Mouse (Mus musculus) hindbrain, embryonic 14.5 days (tissue): ENCODE data around the gene Gorasp2. TPM values are rescaled to one million over a fixed set of nuclear protein-coding genes. Genes with fewer than 3 reads are reported as not detected.
A peak's percentile ranks its signal among the peaks of the same experiment; 100 is the strongest.

Experiments used
- ATAC-seq: fragments of 200-750 bp; cut with Nextera tagmentation; 2 replicates; pipeline ENCODE4 v1.8.0; 2017; ENCODE audit warnings: moderate number of reproducible peaks, mild to moderate bottlenecking, moderate TSS enrichment, moderate library complexity; ENCODE audit not compliant: low FRiP score
- DNase-seq: peaks from one replicate; pipeline ENCODE4 v3.0.0-alpha.2; 2015; ENCODE audit warnings: low spot score
- H3K27ac ChIP-seq: fragments of 300-500 bp; sonication (generic); 2 replicates; pipeline ENCODE4 v1.5.1; 2014; ENCODE audit warnings: mild to moderate bottlenecking, moderate library complexity
- H3K27me3 ChIP-seq: fragments of 300-500 bp; sonication (generic); 2 replicates; pipeline ENCODE4 v1.6.1; 2014; ENCODE audit warnings: mild to moderate bottlenecking, low read length, mixed read lengths; ENCODE audit not compliant: control insufficient read depth, insufficient read depth
- H3K36me3 ChIP-seq: fragments of 300-500 bp; sonication (generic); replicated peaks from 2 replicates; pipeline ENCODE4 v1.6.1; 2014; ENCODE audit not compliant: control insufficient read depth, insufficient read depth
- H3K4me1 ChIP-seq: fragments of 300-500 bp; sonication (generic); replicated peaks from 2 replicates; pipeline ENCODE4 v1.6.1; 2014; ENCODE audit warnings: antibody characterized with exemption, low read length, mixed read lengths; ENCODE audit not compliant: control insufficient read depth, insufficient read depth
- H3K4me2 ChIP-seq: fragments of 300-500 bp; sonication (generic); replicated peaks from 2 replicates; pipeline ENCODE4 v1.6.1; 2014; ENCODE audit warnings: mild to moderate bottlenecking, moderate library complexity
- H3K4me3 ChIP-seq: fragments of 300-500 bp; sonication (generic); replicated peaks from 2 replicates; pipeline ENCODE4 v1.5.1; 2014; ENCODE audit warnings: mild to moderate bottlenecking, low read length
- H3K9ac ChIP-seq: fragments of 300-500 bp; sonication (generic); 2 replicates; pipeline ENCODE4 v1.6.1; 2014
- H3K9me3 ChIP-seq: fragments of 300-500 bp; sonication (generic); 2 replicates; pipeline ENCODE4 v1.6.1; 2016; ENCODE audit warnings: low read length; ENCODE audit not compliant: control insufficient read depth
- WGBS: fragments of 180-500 bp; shearing (Covaris S2); extraction: QIAGEN DNeasy Blood & Tissue Kit; methylation state at CpG from one replicate; pipeline ENCODE4 v1.1.7; 2014; 5-methylcytosine and 5-hydroxymethylcytosine counted together
- polyA plus RNA-seq: library from polyadenylated mRNA; unstranded; fragments of >200 nt; fragmentation: Nextera tagmentation; extraction: Ambion mirVana; gene quantifications from 2 replicates; pipeline ENCODE4 v1.2.1, GENCODE M21; 2014

Gene Gorasp2
- polyA plus RNA-seq, 1 experiment from 2014 or later, result 137 TPM

GRCm38 (mm10) chr2:70648271-70648670, 13.1 kb upstream of the Gorasp2 start:
- H3K27me3 ChIP-seq, result no peaks in the 10 kb centered on the region
- 91% methylated on average over 5 of the region's 5 CpGs for WGBS
- H3K9ac ChIP-seq, result no peak overlapping the region
- no peak overlapping the region for H3K27ac ChIP-seq
- H3K4me3 ChIP-seq, result no peak overlapping the region
- no peaks in the 10 kb centered on the region for H3K9me3 ChIP-seq
- no peak for DNase-seq
- H3K4me1 ChIP-seq, result 0 out of 2 replicates have a peak, but pooled peaks cover 5% of the 10 kb centered on the region
- no peaks in the 10 kb centered on the region for H3K36me3 ChIP-seq
- ATAC-seq, result no peak
- no peak overlapping the region for H3K4me2 ChIP-seq

DNA sequence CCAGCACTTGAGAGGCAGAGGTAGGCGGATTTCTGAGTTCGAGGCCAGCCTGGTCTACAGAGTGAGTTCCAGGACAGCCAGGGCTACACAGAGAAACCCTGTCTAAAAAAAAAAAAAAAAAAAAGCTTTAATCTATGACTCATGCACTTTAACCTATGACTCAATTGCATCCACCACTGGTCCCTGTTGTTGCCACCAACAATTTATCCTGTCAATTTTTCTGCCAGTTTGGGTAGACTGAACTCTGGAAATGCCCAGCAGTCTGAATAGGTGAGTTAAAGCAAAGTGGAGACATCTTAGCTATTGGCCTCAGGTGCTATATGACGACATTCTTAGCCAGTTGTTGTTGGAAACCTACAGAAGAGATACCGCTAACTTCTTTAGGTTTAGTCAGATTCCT, 11.9 kb upstream of the Gorasp2 start:
- no peak for DNase-seq
- no peak overlapping the region for H3K27ac ChIP-seq
- WGBS, result 87% methylated on average over 4 of the region's 4 CpGs
- H3K4me2 ChIP-seq, result no peak overlapping the region
- no peak overlapping the region for H3K9ac ChIP-seq
- H3K27me3 ChIP-seq, result no peaks in the 10 kb centered on the region
- H3K36me3 ChIP-seq, result no peaks in the 10 kb centered on the region
- H3K9me3 ChIP-seq, result no peaks in the 10 kb centered on the region
- no peak for ATAC-seq
- H3K4me1 ChIP-seq, result no peaks in the 10 kb centered on the region
- no peak overlapping the region for H3K4me3 ChIP-seq

- no peak overlapping the region for H3K9ac ChIP-seq
- H3K36me3 ChIP-seq, result no peaks in the 10 kb centered on the region
- H3K27ac ChIP-seq, result no peak overlapping the region
- ATAC-seq, result no peak
- no peak overlapping the region for H3K4me2 ChIP-seq
- WGBS, result 71% methylated on average over 6 of the region's 6 CpGs
- H3K27me3 ChIP-seq, result no peaks in the 10 kb centered on the region
- DNase-seq, result no peak
- no peaks in the 10 kb centered on the region for H3K9me3 ChIP-seq
- H3K4me3 ChIP-seq, result no peak overlapping the region
- H3K4me1 ChIP-seq, result no peaks in the 10 kb centered on the region
Observed at GRCm38 (mm10) chr2:70651820-70652219, 9.6 kb upstream of the Gorasp2 start.

DNA sequence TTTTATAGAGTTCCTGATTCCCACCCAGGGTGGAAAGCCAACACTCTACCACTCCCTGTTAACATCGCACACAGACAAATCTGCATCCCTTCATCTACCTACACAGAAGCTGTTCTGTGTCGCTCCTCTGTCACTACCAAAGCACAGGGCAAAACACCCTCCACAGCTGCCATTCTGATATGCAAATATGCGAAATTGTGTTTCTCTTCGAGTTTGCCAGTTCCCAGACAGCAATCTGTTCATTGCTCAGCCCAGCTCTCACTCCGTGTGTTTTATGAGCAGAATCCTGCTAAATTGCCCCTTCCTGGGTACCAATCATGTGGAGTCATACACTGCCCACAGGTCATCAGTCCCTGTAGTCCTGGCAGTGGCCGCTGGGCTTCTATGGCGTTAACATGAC, 4.3 kb upstream of the Gorasp2 start:
- ATAC-seq, result no peak
- WGBS, result 75% methylated on average over 7 of the region's 7 CpGs
- no peaks in the 10 kb centered on the region for H3K9me3 ChIP-seq

GRCm38 (mm10) chr2:70661715-70662495, 529 bp downstream of the Gorasp2 start, which contains the start of gene Gm26558:
Gene Gm26558 (minus strand): TSS chr2:70662108.
- peak; percentile 84 for ATAC-seq
- peak within 1 kb of the TSS; percentile 88 for H3K27ac ChIP-seq

More for the DNA sequence above, 4.3 kb upstream of the Gorasp2 start:
- Histone ChIP-seq H3K4me3 (no peak overlapping the region), H3K27me3 (no peaks in the 10 kb centered on the region), H3K4me1 (peaks cover 4% of the 10 kb centered on the region; the same call in 1 of the 2 replicates), H3K9ac (no peak overlapping the region), H3K4me2 (no peak overlapping the region), H3K36me3 (no peaks in the 10 kb centered on the region), H3K27ac (no peak overlapping the region)
- no peak for DNase-seq

DNA sequence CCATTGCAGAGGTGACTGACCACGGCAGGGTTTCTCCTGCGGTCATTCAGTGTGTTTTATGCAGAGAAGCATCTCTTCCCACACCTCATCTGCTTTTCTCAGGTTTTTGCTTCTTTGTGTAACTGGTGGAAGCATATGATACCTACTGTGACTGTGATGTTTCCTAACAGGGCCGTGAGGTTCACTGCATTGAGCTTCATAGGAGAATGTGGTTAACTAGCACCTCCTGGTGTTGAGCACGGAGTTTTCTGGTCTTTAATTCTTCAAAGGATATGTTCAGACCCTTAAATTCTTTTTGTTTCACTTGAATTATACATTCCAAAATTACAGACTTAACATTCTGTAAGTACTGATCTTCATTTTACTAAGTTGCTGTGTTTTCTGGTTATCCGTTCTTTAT, 2.4 kb downstream of the Gorasp2 start:
- no peaks in the 10 kb centered on the region for H3K36me3 ChIP-seq
- no peak overlapping the region for H3K27ac ChIP-seq
- no peak overlapping the region for H3K9ac ChIP-seq
- peaks cover 19% of the 10 kb centered on the region for H3K4me1 ChIP-seq
- no peak overlapping the region for H3K4me2 ChIP-seq
- H3K4me3 ChIP-seq, result no peak overlapping the region
- H3K9me3 ChIP-seq, result no peaks in the 10 kb centered on the region
- DNase-seq (peak; percentile 45), ATAC-seq (no peak)
- 82% methylated on average over 5 of the region's 5 CpGs for WGBS
- no peaks in the 10 kb centered on the region for H3K27me3 ChIP-seq

More at GRCm38 (mm10) chr2:70661715-70662495, 529 bp downstream of the Gorasp2 start, which contains the start of gene Gm26558:
- no peak for DNase-seq
- Histone ChIP-seq H3K9ac (peak within 1 kb of the TSS; percentile 96), H3K27me3 (no peaks in the 10 kb centered on the region), H3K9me3 (no peaks in the 10 kb centered on the region), H3K4me1 (peaks cover 19% of the 10 kb centered on the region), H3K4me3 (peak within 1 kb of the TSS; percentile 91), H3K36me3 (no peaks in the 10 kb centered on the region), H3K4me2 (peak within 1 kb of the TSS; percentile 86)
- WGBS, result under 1% methylated on average over 54 of the region's 54 CpGs

GRCm38 (mm10) chr2:70667016-70667415, 5.6 kb downstream of the Gorasp2 start:
- no peak overlapping the region for H3K4me3 ChIP-seq
- H3K27ac ChIP-seq, result no peak overlapping the region
- H3K9me3 ChIP-seq, result no peaks in the 10 kb centered on the region
- H3K9ac ChIP-seq, result no peak overlapping the region
- WGBS, result 90% methylated on average over 7 of the region's 7 CpGs
- DNase-seq, result no peak
- H3K27me3 ChIP-seq, result no peaks in the 10 kb centered on the region
- no peaks in the 10 kb centered on the region for H3K36me3 ChIP-seq
- no peak overlapping the region for H3K4me2 ChIP-seq
- ATAC-seq, result no peak
- H3K4me1 ChIP-seq, result peaks cover 15% of the 10 kb centered on the region

DNA sequence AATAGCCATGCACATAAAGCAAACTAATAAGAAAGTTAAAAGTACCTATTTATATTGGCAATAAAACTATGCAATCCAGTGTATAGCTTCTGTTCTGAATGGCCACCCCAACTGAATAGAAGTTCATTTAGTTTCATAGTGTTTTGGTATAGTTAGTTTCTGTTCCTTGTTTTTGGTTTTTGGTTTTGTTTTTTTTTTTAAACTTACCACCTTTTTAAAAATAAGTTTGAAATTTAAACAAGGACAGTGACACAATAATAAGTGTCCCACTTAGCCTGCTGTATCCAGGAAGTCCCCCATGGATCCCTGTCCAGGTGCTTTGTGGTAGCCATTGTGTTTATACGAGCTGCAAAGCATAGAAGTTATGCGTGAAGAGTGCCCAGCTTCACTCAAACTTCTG, 7.9 kb downstream of the Gorasp2 start:
- Histone ChIP-seq H3K36me3 (no peaks in the 10 kb centered on the region), H3K4me2 (no peak overlapping the region), H3K4me3 (no peak overlapping the region), H3K27ac (no peak overlapping the region), H3K4me1 (no peaks in the 10 kb centered on the region), H3K9me3 (no peaks in the 10 kb centered on the region), H3K9ac (no peak overlapping the region), H3K27me3 (no peaks in the 10 kb centered on the region)
- WGBS, result 87% methylated on average over 2 of the region's 2 CpGs
- no peak for DNase-seq
- no peak for ATAC-seq

DNA sequence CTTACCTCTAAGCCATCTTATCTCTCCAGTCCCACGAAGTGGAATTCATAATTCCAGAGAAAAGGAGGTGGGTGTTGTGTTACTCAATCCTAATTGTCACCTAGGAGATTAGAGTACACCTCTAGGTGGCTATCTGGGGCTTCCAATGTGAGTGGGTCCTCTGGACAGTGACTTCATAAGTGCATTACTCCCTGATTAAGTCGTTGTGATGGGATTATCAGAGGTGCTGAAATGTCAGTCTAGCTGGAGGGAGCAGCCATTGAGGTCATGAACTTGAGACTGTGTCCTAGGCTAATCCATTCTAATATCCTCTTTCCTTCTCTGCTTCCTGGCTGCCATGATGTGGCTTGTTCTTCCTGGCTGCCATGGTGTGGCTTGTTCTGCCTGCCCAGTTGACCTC, 8.5 kb downstream of the Gorasp2 start:
- 77% methylated on average over 2 of the region's 2 CpGs for WGBS
- no peak overlapping the region for H3K27ac ChIP-seq
- no peaks in the 10 kb centered on the region for H3K36me3 ChIP-seq
- no peaks in the 10 kb centered on the region for H3K27me3 ChIP-seq
- ATAC-seq (no peak), DNase-seq (no peak)
- H3K4me1 ChIP-seq, result no peaks in the 10 kb centered on the region
- H3K9ac ChIP-seq, result no peak overlapping the region
- no peaks in the 10 kb centered on the region for H3K9me3 ChIP-seq
- H3K4me3 ChIP-seq, result no peak overlapping the region
- H3K4me2 ChIP-seq, result no peak overlapping the region
